Mouse (Mus musculus) heart, adult 11 months (tissue): Measurements from ENCODE around the gene BC030867.

Experiments used
- DNase-seq: peaks from one replicate; pipeline ENCODE4 v3.0.0; 2022

The BC030867 gene

GRCm38 (mm10) chr11:102294887-102295597, 46.4 kb downstream of the BC030867 start:
- peak; percentile 96 for DNase-seq

- peak; percentile 98 for DNase-seq
These were observed 47.2 kb downstream of the BC030867 start for GRCm38 (mm10) chr11:102295598-102296471.

GRCm38 (mm10) chr11:102296491-102297472, 48.1 kb downstream of the BC030867 start, which contains the start of gene Atxn7l3:
Gene Atxn7l3 (minus strand): TSS chr11:102296631.
- DNase-seq: peak; percentile 100

GRCm38 (mm10) chr11:102297577-102298556, 49.2 kb downstream of the BC030867 start:
- DNase-seq: peak; percentile 75

GRCm38 (mm10) chr11:102299839-102300238, 51.2 kb downstream of the BC030867 start:
- DNase-seq: no peak

- DNase-seq: no peak
These were observed 55.5 kb downstream of the BC030867 start for GRCm38 (mm10) chr11:102304141-102304540.

- no peak for DNase-seq
These were observed 56.7 kb downstream of the BC030867 start for GRCm38 (mm10) chr11:102305359-102305758.

GRCm38 (mm10) chr11:102308104-102308503, 59.4 kb downstream of the BC030867 start:
- no peak for DNase-seq

- peak; percentile 100 for DNase-seq
These were observed 60.3 kb downstream of the BC030867 start for GRCm38 (mm10) chr11:102308979-102309378.

GRCm38 (mm10) chr11:102309821-102310617, 61.3 kb downstream of the BC030867 start:
- DNase-seq: peak; percentile 94

GRCm38 (mm10) chr11:102310768-102311695, 62.4 kb downstream of the BC030867 start:
- peak; percentile 94 for DNase-seq

GRCm38 (mm10) chr11:102311966-102312365, 63.3 kb downstream of the BC030867 start:
- DNase-seq: no peak

GRCm38 (mm10) chr11:102312586-102312985, 63.9 kb downstream of the BC030867 start:
- DNase-seq: no peak

- DNase-seq: no peak
These were observed 65.6 kb downstream of the BC030867 start for GRCm38 (mm10) chr11:102314321-102314720.
